Mouse (Mus musculus) gastrocnemius, adult 8-10 months (tissue): ENCODE data around the gene Cbarp. TPM values are rescaled to one million over a fixed set of nuclear protein-coding genes. Genes with fewer than 3 reads are reported as not detected.

ENCODE experiments used
- DNase-seq, 2 experiments: peaks; one replicate each; pipeline ENCODE4 v3.0.0; 2022; ENCODE audit warnings: low spot score in 2 of 2
- total RNA-seq, 4 experiments: library from RNA; stranded (reverse); gene quantifications; 2 replicates each; pipeline ENCODE4 v1.2.4; 2022

The Cbarp gene
- total RNA-seq, 4 experiments from 2014 or later: 1.9 to 4.0 (median 2.9) TPM

GRCm38 (mm10) chr10:80157141-80157929 is 16.7 kb upstream of the Cbarp start:
- no peak for DNase-seq

- no peak for DNase-seq
These were observed 16.1 kb upstream of the Cbarp start for GRCm38 (mm10) chr10:80156752-80157053.

- no peak for DNase-seq
These were observed 15.5 kb upstream of the Cbarp start for GRCm38 (mm10) chr10:80156002-80156751.

- no peak for DNase-seq
These were observed 14.6 kb upstream of the Cbarp start for GRCm38 (mm10) chr10:80155277-80155676.

GRCm38 (mm10) chr10:80154384-80154783 is 13.7 kb upstream of the Cbarp start:
- no peak for DNase-seq

GRCm38 (mm10) chr10:80153713-80154112 is 13.1 kb upstream of the Cbarp start:
- no peak for DNase-seq

- no peak for DNase-seq
These were observed 12.2 kb upstream of the Cbarp start for GRCm38 (mm10) chr10:80152873-80153260.

- no peak for DNase-seq
These were observed 11.6 kb upstream of the Cbarp start for GRCm38 (mm10) chr10:80152071-80152872.

- no peak for DNase-seq
These were observed 10.8 kb upstream of the Cbarp start for GRCm38 (mm10) chr10:80151211-80152034.

GRCm38 (mm10) chr10:80150226-80151210 is 9.9 kb upstream of the Cbarp start:
- peak in 1 of 2 experiments; percentile 36 for DNase-seq

- peak; percentile 93 to 95 for DNase-seq
These were observed 8.9 kb upstream of the Cbarp start for GRCm38 (mm10) chr10:80149291-80150225.

GRCm38 (mm10) chr10:80148610-80149290 is 8.1 kb upstream of the Cbarp start:
- peak; percentile 93 to 94 for DNase-seq

- peak; percentile 80 to 83 for DNase-seq
These were observed 7.3 kb upstream of the Cbarp start, which contains the start of gene Midn for GRCm38 (mm10) chr10:80147719-80148601. Midn (plus strand) TSS chr10:80148272.

GRCm38 (mm10) chr10:80147146-80147718 is 6.6 kb upstream of the Cbarp start:
- DNase-seq: no peak

GRCm38 (mm10) chr10:80146568-80147011 is 6.0 kb upstream of the Cbarp start:
- DNase-seq: no peak

GRCm38 (mm10) chr10:80145896-80146295 is 5.3 kb upstream of the Cbarp start:
- DNase-seq: peak in 1 of 2 experiments; percentile 40
